Mouse (Mus musculus) testis, adult 2 months (tissue): ENCODE results near the gene Plpp6. TPM values are rescaled to one million over a fixed set of nuclear protein-coding genes. Genes with fewer than 3 reads are reported as not detected.

ENCODE experiments used
- H3K27ac ChIP-seq: fragments of 200-500 bp; 2 replicates; pipeline ENCODE4 v1.5.1; 2012; ENCODE audit warnings: low read depth, low read length; ENCODE audit not compliant: control insufficient read depth, insufficient read depth
- H3K27me3 ChIP-seq: fragments of 200-500 bp; 2 replicates; pipeline ENCODE4 v1.6.1; 2012; ENCODE audit warnings: mild to moderate bottlenecking, low read length, moderate library complexity; ENCODE audit not compliant: control insufficient read depth, insufficient read depth
- H3K36me3 ChIP-seq: fragments of 200-500 bp; 2 replicates; pipeline ENCODE4 v1.6.1; 2012; ENCODE audit warnings: mild to moderate bottlenecking, low read length; ENCODE audit not compliant: control insufficient read depth, insufficient read depth
- H3K4me1 ChIP-seq: fragments of 200-500 bp; 2 replicates; pipeline ENCODE4 v1.6.1; 2012; ENCODE audit warnings: low read length; ENCODE audit not compliant: control insufficient read depth, insufficient read depth
- H3K4me3 ChIP-seq: fragments of 200-500 bp; 2 replicates; pipeline ENCODE4 v1.5.1; 2012; ENCODE audit warnings: low read depth, mild to moderate bottlenecking, low read length, moderate library complexity, mixed read lengths; ENCODE audit not compliant: control insufficient read depth
- CTCF ChIP-seq: fragments of 200-500 bp; IDR thresholded peaks from 2 replicates; pipeline ENCODE4 v1.5.1; 2012; ENCODE audit warnings: low read depth, mild to moderate bottlenecking, inconsistent platforms, low read length, moderate library complexity; ENCODE audit not compliant: control insufficient read depth, insufficient read depth, insufficient replicate concordance
- POLR2A ChIP-seq: fragments of 200-500 bp; IDR thresholded peaks from 2 replicates; pipeline ENCODE4 v1.6.1; 2012; ENCODE audit warnings: low read depth, mild to moderate bottlenecking, inconsistent platforms, low read length, moderate library complexity; ENCODE audit not compliant: control insufficient read depth
- polyA plus RNA-seq: library from polyadenylated mRNA; depleted of rRNA; stranded (reverse); fragments of >200 nt; gene quantifications from 2 replicates; pipeline ENCODE4 v1.2.3, GENCODE M21; 2012

The Plpp6 gene
- polyA plus RNA-seq, 1 experiment = 29.3 TPM

DNA sequence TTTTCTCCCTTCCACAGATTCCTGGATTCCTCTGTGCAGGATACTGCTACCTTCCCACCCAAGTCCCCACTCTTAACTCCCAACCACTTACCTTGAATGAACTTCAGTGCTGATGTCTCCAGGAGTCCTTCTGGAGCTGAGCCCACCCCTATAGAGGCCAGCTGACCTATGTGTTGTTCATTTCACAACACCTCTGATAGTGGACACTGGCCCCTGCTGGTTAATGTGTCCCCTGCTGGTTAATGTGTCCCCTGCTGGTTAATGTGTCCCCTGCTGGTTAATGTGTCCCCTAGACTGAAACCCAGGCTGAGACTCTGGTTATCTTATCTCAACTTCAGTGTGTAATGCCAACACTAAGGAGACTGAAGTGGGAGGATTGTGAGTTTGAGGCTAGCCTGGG, 34.7 kb upstream of the Plpp6 start:
- H3K4me3 ChIP-seq = no peak overlapping the region
- no peak overlapping the region for H3K27ac ChIP-seq
- no peaks in the 10 kb centered on the region for H3K27me3 ChIP-seq
- H3K4me1 ChIP-seq = no peaks in the 10 kb centered on the region
- no peaks in the 10 kb centered on the region for H3K36me3 ChIP-seq
- TF ChIP-seq POLR2A (no peak), CTCF (no peak)

GRCm38 (mm10) chr19:28934897-28935296, 28.9 kb upstream of the Plpp6 start:
- no peaks in the 10 kb centered on the region for H3K27me3 ChIP-seq
- TF ChIP-seq CTCF (no peak), POLR2A (no peak)
- no peaks in the 10 kb centered on the region for H3K36me3 ChIP-seq
- no peak overlapping the region for H3K4me3 ChIP-seq
- no peak overlapping the region for H3K27ac ChIP-seq
- H3K4me1 ChIP-seq = no peaks in the 10 kb centered on the region

GRCm38 (mm10) chr19:28940135-28940874, 23.4 kb upstream of the Plpp6 start:
- H3K4me3 ChIP-seq = no peak overlapping the region
- no peaks in the 10 kb centered on the region for H3K4me1 ChIP-seq
- H3K27ac ChIP-seq = no peak overlapping the region
- no peaks in the 10 kb centered on the region for H3K36me3 ChIP-seq
- TF ChIP-seq POLR2A (no peak), CTCF (no peak)
- no peaks in the 10 kb centered on the region for H3K27me3 ChIP-seq

- no peak for TF ChIP-seq CTCF
- no peak for TF ChIP-seq POLR2A
- Histone ChIP-seq H3K27ac (no peak overlapping the region), H3K27me3 (no peaks in the 10 kb centered on the region), H3K4me1 (no peaks in the 10 kb centered on the region), H3K36me3 (no peaks in the 10 kb centered on the region), H3K4me3 (no peak overlapping the region)
These were observed 22.5 kb upstream of the Plpp6 start for GRCm38 (mm10) chr19:28941271-28941670.

- Histone ChIP-seq H3K27me3 (no peaks in the 10 kb centered on the region), H3K36me3 (no peaks in the 10 kb centered on the region), H3K4me3 (no peak overlapping the region), H3K27ac (no peak overlapping the region), H3K4me1 (no peaks in the 10 kb centered on the region)
- TF ChIP-seq POLR2A = no peak
- TF ChIP-seq CTCF = no peak
These were observed 17.0 kb upstream of the Plpp6 start for GRCm38 (mm10) chr19:28946782-28947181.

- Histone ChIP-seq H3K27me3 (no peaks in the 10 kb centered on the region), H3K27ac (no peak overlapping the region), H3K4me1 (no peaks in the 10 kb centered on the region), H3K4me3 (no peak overlapping the region), H3K36me3 (no peaks in the 10 kb centered on the region)
- no peak for TF ChIP-seq POLR2A
- no peak for TF ChIP-seq CTCF
These were observed 16.4 kb upstream of the Plpp6 start for GRCm38 (mm10) chr19:28947311-28947710.

DNA sequence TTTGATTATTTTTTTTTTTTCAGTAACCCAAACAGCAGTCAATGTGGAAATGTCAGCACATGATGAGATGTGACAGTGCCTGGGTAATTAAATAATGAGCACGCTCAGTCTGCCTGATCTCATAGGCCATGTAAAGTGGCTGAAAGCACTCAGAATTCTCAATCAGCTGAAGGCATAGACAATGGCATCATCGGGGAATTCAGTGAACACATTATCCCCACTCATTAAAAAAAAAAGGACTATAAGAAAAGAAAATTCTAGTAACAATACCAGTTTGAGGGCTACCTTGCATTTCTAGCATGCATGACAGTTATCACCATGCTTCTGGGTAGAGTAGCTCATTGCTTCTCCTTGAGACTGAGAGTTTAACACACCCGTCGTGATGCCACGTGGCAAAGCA, 12.5 kb upstream of the Plpp6 start:
- Histone ChIP-seq H3K27ac (no peak overlapping the region), H3K4me3 (no peak overlapping the region), H3K36me3 (no peaks in the 10 kb centered on the region), H3K4me1 (no peaks in the 10 kb centered on the region), H3K27me3 (no peaks in the 10 kb centered on the region)
- TF ChIP-seq POLR2A (no peak), CTCF (no peak)

DNA sequence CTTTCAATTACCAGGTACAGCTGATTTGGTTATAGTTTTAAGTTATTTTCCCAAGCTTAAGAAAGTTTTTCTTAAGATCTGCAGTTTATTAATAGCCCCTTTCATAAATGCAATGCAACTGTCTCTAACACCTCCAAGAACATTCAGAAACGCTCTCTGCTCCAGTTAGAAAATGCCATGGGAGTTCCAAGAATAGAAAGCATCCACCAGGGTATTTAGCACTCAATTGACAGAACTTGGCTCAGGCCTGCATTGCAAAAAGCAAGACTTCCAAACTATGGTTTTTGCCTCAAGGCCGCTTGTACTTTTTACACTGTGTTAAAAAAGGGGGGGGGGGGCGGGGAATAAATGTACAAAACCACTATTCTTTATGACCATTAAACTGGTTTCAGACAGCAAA, 640 bp upstream of the Plpp6 start:
- TF ChIP-seq POLR2A (no peak), CTCF (no peak)
- Histone ChIP-seq H3K27me3 (no peaks in the 10 kb centered on the region), H3K4me1 (peaks cover 9% of the 10 kb centered on the region), H3K36me3 (no peaks in the 10 kb centered on the region), H3K4me3 (peak overlapping the region; percentile 93; the same call in 1 of the 2 replicates), H3K27ac (no peak overlapping the region)
